Mouse (Mus musculus): ENCODE results near the gene Pcif1. TPM values are rescaled to one million over a fixed set of nuclear protein-coding genes. Genes with fewer than 3 reads are reported as not detected.

Gene Pcif1
- total and polyA plus RNA-seq, 2 experiments from 2014 or later: 83.7 to 108 TPM

- no peak overlapping the region for H3K4me2 ChIP-seq (ENCODE audit: low read depth, low read length)
- no peak overlapping the region for H3K9ac ChIP-seq (replicated peaks; ENCODE audit: low read length)
- no peak overlapping the region for H3K27ac ChIP-seq
- 86% methylated on average over 5 of the region's 5 CpGs for WGBS
- no peak for DNase-seq (ENCODE audit: low spot score)
- no peak for TF ChIP-seq CTCF (IDR thresholded peaks at IDR 0.05; ENCODE audit: low read depth)
- H3K9me3 ChIP-seq (ENCODE audit: low read length): no peaks in the 10 kb centered on the region
- no peaks in the 10 kb centered on the region for H3K27me3 ChIP-seq (ENCODE audit: insufficient read depth, low read length)
- H3K4me3 ChIP-seq (ENCODE audit: low read length): no peak overlapping the region
- no peaks in the 10 kb centered on the region for H3K36me3 ChIP-seq (ENCODE audit: insufficient read depth, low read length)
- no peak for ATAC-seq
- peaks cover 5% of the 10 kb centered on the region for H3K4me1 ChIP-seq (ENCODE audit: insufficient read depth, low read length)
Measured at GRCm38 (mm10) chr2:164916820-164917219, 37.7 kb downstream of the Pcif1 start.

GRCm38 (mm10) chr2:164917371-164917770 lies 38.3 kb downstream of the Pcif1 start:
- H3K27ac ChIP-seq: no peak overlapping the region
- 63% methylated on average over 10 of the region's 10 CpGs for WGBS
- H3K27me3 ChIP-seq (ENCODE audit: insufficient read depth, low read length): no peaks in the 10 kb centered on the region
- no peak overlapping the region for H3K4me3 ChIP-seq (ENCODE audit: low read length)
- DNase-seq (ENCODE audit: low spot score) (no peak), ATAC-seq (no peak)
- no peaks in the 10 kb centered on the region for H3K9me3 ChIP-seq (ENCODE audit: low read length)
- H3K9ac ChIP-seq (replicated peaks; ENCODE audit: low read length): no peak overlapping the region
- peaks cover 2% of the 10 kb centered on the region; the same call in 1 of the 2 replicates for H3K4me1 ChIP-seq (ENCODE audit: insufficient read depth, low read length)
- H3K36me3 ChIP-seq (ENCODE audit: insufficient read depth, low read length): no peaks in the 10 kb centered on the region
- H3K4me2 ChIP-seq (ENCODE audit: low read depth, low read length): no peak overlapping the region
- TF ChIP-seq CTCF (IDR thresholded peaks at IDR 0.05; ENCODE audit: low read depth): no peak

DNA sequence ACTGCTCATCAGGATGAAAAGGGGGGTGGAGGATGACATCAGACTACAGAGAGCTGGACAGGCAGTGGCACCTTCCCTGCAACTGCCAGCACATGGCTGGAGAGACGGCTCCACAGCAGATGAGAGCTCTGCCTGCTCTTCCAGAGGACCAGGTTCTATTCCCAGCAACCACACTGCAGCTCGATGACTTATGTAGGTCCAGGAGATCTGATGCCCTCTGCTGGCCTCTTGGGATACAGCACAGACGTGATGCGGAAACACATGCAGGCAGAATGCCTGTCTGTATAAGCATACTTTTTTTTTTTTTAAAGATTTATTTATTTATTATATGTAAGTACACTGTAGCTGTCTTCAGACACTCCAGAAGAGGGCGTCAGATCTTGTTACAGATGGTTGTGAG lies 39.2 kb downstream of the Pcif1 start:
- TF ChIP-seq CTCF (IDR thresholded peaks at IDR 0.05; ENCODE audit: low read depth): peak; percentile 63
- no peak for ATAC-seq
- Histone ChIP-seq H3K27me3 (ENCODE audit: insufficient read depth, low read length) (no peaks in the 10 kb centered on the region), H3K4me2 (ENCODE audit: low read depth, low read length) (no peak overlapping the region), H3K9ac (replicated peaks; ENCODE audit: low read length) (no peak overlapping the region), H3K27ac (no peak overlapping the region), H3K9me3 (ENCODE audit: low read length) (no peaks in the 10 kb centered on the region), H3K4me1 (ENCODE audit: insufficient read depth, low read length) (no peaks in the 10 kb centered on the region), H3K36me3 (ENCODE audit: insufficient read depth, low read length) (no peaks in the 10 kb centered on the region), H3K4me3 (ENCODE audit: low read length) (no peak overlapping the region)
- 61% methylated on average over 4 of the region's 5 CpGs for WGBS
- peak; percentile 63 for DNase-seq (ENCODE audit: low spot score)

DNA sequence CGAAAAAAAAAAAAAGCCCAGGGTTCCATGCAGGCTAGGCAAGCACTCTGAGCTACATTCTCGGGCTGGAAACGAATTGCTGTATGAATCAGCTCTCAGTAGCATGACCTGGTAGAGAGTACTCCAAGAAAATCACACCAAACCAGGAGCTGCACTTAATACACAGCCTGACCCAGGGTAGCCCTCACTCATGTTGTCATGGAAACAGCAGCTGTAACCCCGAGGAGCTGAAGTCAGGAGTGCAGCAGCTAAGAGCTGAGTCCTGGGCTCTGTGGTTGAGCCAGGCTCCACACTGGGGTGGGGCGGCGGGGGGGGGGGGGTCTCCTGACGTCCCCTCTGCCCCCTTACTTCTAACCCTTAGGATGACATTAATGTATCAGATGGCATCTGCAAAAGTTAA lies 42.9 kb downstream of the Pcif1 start:
- Histone ChIP-seq H3K27ac (no peak overlapping the region), H3K9me3 (ENCODE audit: low read length) (no peaks in the 10 kb centered on the region), H3K36me3 (ENCODE audit: insufficient read depth, low read length) (no peaks in the 10 kb centered on the region), H3K4me3 (ENCODE audit: low read length) (no peak overlapping the region), H3K4me1 (ENCODE audit: insufficient read depth, low read length) (no peaks in the 10 kb centered on the region), H3K27me3 (ENCODE audit: insufficient read depth, low read length) (no peaks in the 10 kb centered on the region), H3K4me2 (ENCODE audit: low read depth, low read length) (no peak overlapping the region), H3K9ac (replicated peaks; ENCODE audit: low read length) (no peak overlapping the region)
- no peak for TF ChIP-seq CTCF (IDR thresholded peaks at IDR 0.05; ENCODE audit: low read depth)
- WGBS: 53% methylated on average over 7 of the region's 7 CpGs
- DNase-seq (ENCODE audit: low spot score) (peak; percentile 9), ATAC-seq (no peak; the same call in 1 of the 2 replicates)

DNA sequence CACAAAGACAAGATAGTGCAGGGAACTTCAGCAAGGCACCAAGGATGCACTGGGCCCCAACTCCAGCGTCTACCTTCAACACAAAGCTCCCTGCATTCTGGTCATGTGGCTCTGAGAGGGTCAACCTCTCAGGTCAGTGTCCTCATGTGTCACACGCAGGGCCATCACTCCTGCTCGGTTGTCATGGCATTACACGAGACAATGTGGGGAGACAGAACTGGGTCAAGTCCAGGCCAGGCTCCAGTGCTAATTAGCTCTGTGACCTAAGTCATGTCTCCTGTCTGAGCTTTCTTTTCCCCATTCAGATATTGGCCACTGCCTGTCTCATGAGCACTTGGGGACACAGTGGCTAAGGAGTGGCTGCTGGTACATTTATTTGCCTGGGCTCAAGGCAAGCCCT lies 44.2 kb downstream of the Pcif1 start:
- no peak for ATAC-seq

DNA sequence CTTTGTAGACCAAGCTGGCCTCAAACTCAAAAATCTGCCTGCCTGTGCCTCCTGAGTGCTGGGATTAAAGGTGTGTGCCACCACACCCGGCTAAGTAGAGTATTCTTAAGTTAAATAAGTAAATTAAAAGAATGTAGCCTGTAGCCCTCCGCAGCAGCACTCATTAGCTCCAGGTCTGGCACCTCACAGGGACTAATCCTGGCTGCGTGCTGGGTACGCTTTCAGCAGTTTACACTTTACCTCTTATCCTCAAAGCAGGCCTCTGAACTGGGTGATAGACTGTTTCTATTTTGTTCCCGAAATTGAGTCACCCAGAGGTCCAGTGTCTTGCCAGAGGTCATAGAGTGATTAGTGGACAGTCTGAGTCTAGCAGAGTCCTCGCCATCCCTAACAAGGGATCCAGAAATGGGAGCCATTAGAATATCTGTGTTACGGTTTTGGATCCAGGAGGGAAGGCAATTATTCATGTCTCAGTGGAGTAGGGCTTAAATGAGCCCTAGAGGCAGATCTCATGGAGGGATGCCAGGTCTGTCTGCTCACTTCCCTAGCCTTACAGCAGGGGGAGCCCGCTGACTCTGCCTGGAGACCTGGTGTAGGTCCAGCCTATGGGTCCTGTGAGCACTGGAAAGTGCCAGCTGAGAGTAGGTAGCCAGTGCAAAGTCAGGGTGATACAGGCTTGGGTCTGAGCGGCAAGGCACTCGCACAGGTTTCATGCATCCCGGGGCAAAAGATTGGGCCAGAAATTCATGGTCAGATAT lies 45.2 kb downstream of the Pcif1 start:
- no peak overlapping the region for H3K4me2 ChIP-seq (ENCODE audit: low read depth, low read length)
- no peaks in the 10 kb centered on the region for H3K9me3 ChIP-seq (ENCODE audit: low read length)
- no peak overlapping the region for H3K9ac ChIP-seq (replicated peaks; ENCODE audit: low read length)
- 28% methylated on average over 11 of the region's 11 CpGs for WGBS
- no peaks in the 10 kb centered on the region for H3K36me3 ChIP-seq (ENCODE audit: insufficient read depth, low read length)
- H3K4me1 ChIP-seq (ENCODE audit: insufficient read depth, low read length): no peaks in the 10 kb centered on the region
- peak; percentile 64 for ATAC-seq
- no peak overlapping the region for H3K4me3 ChIP-seq (ENCODE audit: low read length)
- H3K27me3 ChIP-seq (ENCODE audit: insufficient read depth, low read length): no peaks in the 10 kb centered on the region
- H3K27ac ChIP-seq: no peak overlapping the region
- DNase-seq (ENCODE audit: low spot score): peak; percentile 89
- peak; percentile 93 for TF ChIP-seq CTCF (IDR thresholded peaks at IDR 0.05; ENCODE audit: low read depth)

More for the DNA sequence above, 44.2 kb downstream of the Pcif1 start:
- 43% methylated on average over 4 of the region's 4 CpGs for WGBS
- Histone ChIP-seq H3K9ac (replicated peaks; ENCODE audit: low read length) (0 out of 2 replicates have a peak overlapping the region, but pooled peaks have one; percentile 0), H3K27ac (no peak overlapping the region), H3K4me1 (ENCODE audit: insufficient read depth, low read length) (no peaks in the 10 kb centered on the region), H3K4me3 (ENCODE audit: low read length) (no peak overlapping the region), H3K9me3 (ENCODE audit: low read length) (no peaks in the 10 kb centered on the region), H3K27me3 (ENCODE audit: insufficient read depth, low read length) (no peaks in the 10 kb centered on the region), H3K36me3 (ENCODE audit: insufficient read depth, low read length) (no peaks in the 10 kb centered on the region), H3K4me2 (ENCODE audit: low read depth, low read length) (no peak overlapping the region)
- no peak for DNase-seq (ENCODE audit: low spot score)
- TF ChIP-seq CTCF (IDR thresholded peaks at IDR 0.05; ENCODE audit: low read depth): no peak

Data from hindbrain, postnatal 0 days (tissue).